Mouse (Mus musculus) limb, embryonic 11.5 days (tissue): ENCODE measurements at regions not wholly inside any gene's neighbourhood (a gene's known extent, or its start where the extent isn't known, plus 50 kb on each side); places are given as distances from the start of the nearest gene placed in this dataset.

ENCODE experiments used
- ATAC-seq: fragments of 200-750 bp; cut with Nextera tagmentation; 2 replicates; pipeline ENCODE4 v1.8.0; 2017; ENCODE audit warnings: low read depth; ENCODE audit not compliant: insufficient number of reproducible peaks, low FRiP score, low TSS enrichment
- DNase-seq: peaks from one replicate; pipeline ENCODE4 v3.0.0-alpha.2; 2015; ENCODE audit warnings: low spot score
- H3K27ac ChIP-seq: fragments of 300-500 bp; sonication (generic); replicated peaks from 2 replicates; pipeline ENCODE4 v1.5.1; 2014; ENCODE audit warnings: low read depth, mild to moderate bottlenecking, low read length
- H3K27me3 ChIP-seq: fragments of 300-500 bp; sonication (generic); 2 replicates; pipeline ENCODE4 v1.6.1; 2014; ENCODE audit warnings: mild to moderate bottlenecking, low read length, mixed read lengths; ENCODE audit not compliant: control insufficient read depth, insufficient read depth
- H3K36me3 ChIP-seq: fragments of 300-500 bp; sonication (generic); 2 replicates; pipeline ENCODE4 v1.6.1; 2014; ENCODE audit warnings: mild to moderate bottlenecking, low read length, moderate library complexity, mixed read lengths; ENCODE audit not compliant: control insufficient read depth, insufficient read depth
- H3K4me1 ChIP-seq: fragments of 300-500 bp; sonication (generic); 2 replicates; pipeline ENCODE4 v1.6.1; 2014; ENCODE audit warnings: low read length, mixed read lengths; ENCODE audit not compliant: control insufficient read depth, insufficient read depth
- H3K4me2 ChIP-seq: fragments of 300-500 bp; sonication (generic); 2 replicates; pipeline ENCODE4 v1.6.1; 2014; ENCODE audit warnings: low read depth, mild to moderate bottlenecking, moderate library complexity; ENCODE audit not compliant: severe bottlenecking
- H3K4me3 ChIP-seq: fragments of 300-500 bp; sonication (generic); 2 replicates; pipeline ENCODE4 v1.5.1; 2014; ENCODE audit warnings: low read depth, low read length
- H3K9ac ChIP-seq: fragments of 300-500 bp; sonication (generic); 2 replicates; pipeline ENCODE4 v1.6.1; 2014; ENCODE audit warnings: mild to moderate bottlenecking, low read length
- H3K9me3 ChIP-seq: fragments of 300-500 bp; sonication (generic); 2 replicates; pipeline ENCODE4 v1.6.1; 2016; ENCODE audit warnings: low read length; ENCODE audit not compliant: control insufficient read depth
- WGBS: fragments of 180-500 bp; shearing (Covaris S2); extraction: QIAGEN DNeasy Blood & Tissue Kit; methylation state at CpG from one replicate; pipeline ENCODE4 v1.1.7; 2014; 5-methylcytosine and 5-hydroxymethylcytosine counted together

GRCm38 (mm10) chr2:131612486-131612885 is 50.4 kb upstream of the Adra1d start:
- 60% methylated on average over 5 of the region's 5 CpGs for WGBS

More at GRCm38 (mm10) chr2:131612486-131612885, 50.4 kb upstream of the Adra1d start:
- H3K4me3 ChIP-seq, result no peak overlapping the region
- H3K4me1 ChIP-seq, result no peaks in the 10 kb centered on the region
- H3K9ac ChIP-seq, result no peak overlapping the region
- H3K9me3 ChIP-seq, result no peaks in the 10 kb centered on the region
- H3K4me2 ChIP-seq, result no peak overlapping the region
- no peaks in the 10 kb centered on the region for H3K36me3 ChIP-seq
- no peak for DNase-seq
- no peak overlapping the region for H3K27ac ChIP-seq
- H3K27me3 ChIP-seq, result no peaks in the 10 kb centered on the region
- ATAC-seq, result no peak
